Mouse (Mus musculus): ENCODE measurements around the gene Pcnx2.

- TF ChIP-seq CTCF (IDR thresholded peaks at IDR 0.05; ENCODE audit: extremely low read depth, insufficient read length, insufficient replicate concordance, low read depth, low read length) = no peak
- no peak for TF ChIP-seq POLR2A (IDR thresholded peaks at IDR 0.05; ENCODE audit: low read depth, low read length)
These were observed 89.3 kb downstream of the Pcnx2 start for GRCm38 (mm10) chr8:125808826-125809225.
